Mouse (Mus musculus) kidney, postnatal 0 days (tissue): Measurements from ENCODE around the gene Megf6. TPM values are rescaled to one million over a fixed set of nuclear protein-coding genes. Genes with fewer than 3 reads are reported as not detected.

Source experiments
- ATAC-seq: fragments of 200-750 bp; cut with Nextera tagmentation; replicated peaks from 2 replicates; pipeline ENCODE4 v1.8.0; 2017; ENCODE audit warnings: low read depth, moderate number of reproducible peaks, moderate TSS enrichment, moderate library complexity; ENCODE audit not compliant: low FRiP score
- DNase-seq: peaks from one replicate; pipeline ENCODE4 v3.0.0-alpha.2; 2016; ENCODE audit warnings: low spot score
- H3K27ac ChIP-seq: fragments of 300-500 bp; sonication (generic); 2 replicates; pipeline ENCODE4 v1.5.1; 2014; ENCODE audit warnings: mild to moderate bottlenecking
- H3K27me3 ChIP-seq: fragments of 300-500 bp; sonication (generic); 2 replicates; pipeline ENCODE4 v1.6.1; 2014; ENCODE audit warnings: low read length, mixed read lengths; ENCODE audit not compliant: insufficient read depth
- H3K36me3 ChIP-seq: fragments of 300-500 bp; sonication (generic); 2 replicates; pipeline ENCODE4 v1.6.1; 2014; ENCODE audit warnings: low read length, mixed read lengths; ENCODE audit not compliant: insufficient read depth
- H3K4me1 ChIP-seq: fragments of 300-500 bp; sonication (generic); replicated peaks from 2 replicates; pipeline ENCODE4 v1.6.1; 2014; ENCODE audit warnings: antibody characterized with exemption, low read length, mixed read lengths; ENCODE audit not compliant: insufficient read depth
- H3K4me2 ChIP-seq: fragments of 300-500 bp; sonication (generic); 2 replicates; pipeline ENCODE4 v1.6.1; 2014; ENCODE audit warnings: mild to moderate bottlenecking, low read length, moderate library complexity, mixed read lengths
- H3K4me3 ChIP-seq: fragments of 300-500 bp; sonication (generic); replicated peaks from 2 replicates; pipeline ENCODE4 v1.5.1; 2014; ENCODE audit warnings: low read depth, low read length
- H3K9ac ChIP-seq: fragments of 300-500 bp; sonication (generic); 2 replicates; pipeline ENCODE4 v1.6.1; 2014; ENCODE audit warnings: low read depth, low read length
- H3K9me3 ChIP-seq: fragments of 300-500 bp; sonication (generic); replicated peaks from 2 replicates; pipeline ENCODE4 v1.6.1; 2016; ENCODE audit warnings: low read length, inconsistent platforms, mixed read lengths
- CTCF ChIP-seq: IDR thresholded peaks from 2 replicates; pipeline ENCODE4 v1.5.1; 2016; ENCODE audit warnings: antibody characterized with exemption, low read depth, mild to moderate bottlenecking, moderate library complexity
- WGBS: fragments of 180-500 bp; shearing (Covaris S2); extraction: QIAGEN DNeasy Blood & Tissue Kit; methylation state at CpG from one replicate; pipeline ENCODE4 v1.1.7; 2014; 5-methylcytosine and 5-hydroxymethylcytosine counted together
- polyA plus RNA-seq: library from polyadenylated mRNA; unstranded; fragments of >200 nt; fragmentation: Nextera tagmentation; extraction: Ambion mirVana; gene quantifications from 2 replicates; pipeline ENCODE4 v1.2.1, GENCODE M21; 2015

Gene Megf6
- polyA plus RNA-seq, 1 experiment from 2014 or later: 5.0 TPM

DNA sequence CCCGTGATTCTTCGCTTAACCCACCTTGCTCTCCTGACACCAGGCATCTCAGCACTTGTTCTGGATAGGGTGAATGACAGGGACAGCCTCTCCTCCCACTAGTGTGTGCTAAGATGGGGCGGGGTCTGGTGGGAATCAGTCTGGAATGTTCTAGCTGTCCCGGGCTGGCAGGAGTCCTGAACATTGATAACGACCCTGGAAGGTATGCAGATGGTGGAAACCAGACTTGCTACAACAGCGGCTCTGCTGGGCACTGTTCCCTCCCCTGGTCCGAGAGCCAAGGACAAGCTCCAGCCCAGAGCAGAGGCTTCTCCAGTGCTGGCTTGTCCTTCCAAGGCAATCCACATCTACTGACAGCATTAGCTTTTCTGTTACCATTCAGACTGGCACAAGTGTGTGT, 43.1 kb downstream of the Megf6 start:
- no peaks in the 10 kb centered on the region for H3K9me3 ChIP-seq
- no peak for ATAC-seq
- 57% methylated on average over 7 of the region's 7 CpGs for WGBS
- no peak for DNase-seq
- H3K27me3 ChIP-seq: no peaks in the 10 kb centered on the region
- H3K9ac ChIP-seq: no peak overlapping the region
- no peak overlapping the region for H3K27ac ChIP-seq
- H3K4me2 ChIP-seq: no peak overlapping the region
- TF ChIP-seq CTCF: no peak
- H3K4me1 ChIP-seq: 0 out of 2 replicates have a peak, but pooled peaks cover 3% of the 10 kb centered on the region
- no peak overlapping the region for H3K4me3 ChIP-seq
- no peaks in the 10 kb centered on the region for H3K36me3 ChIP-seq

GRCm38 (mm10) chr4:154214075-154214474, 43.5 kb downstream of the Megf6 start:
- Histone ChIP-seq H3K4me3 (no peak overlapping the region), H3K27me3 (no peaks in the 10 kb centered on the region), H3K4me1 (0 out of 2 replicates have a peak, but pooled peaks cover 3% of the 10 kb centered on the region), H3K9me3 (no peaks in the 10 kb centered on the region), H3K9ac (no peak overlapping the region), H3K27ac (no peak overlapping the region), H3K36me3 (no peaks in the 10 kb centered on the region), H3K4me2 (no peak overlapping the region)
- 20% methylated on average over 4 of the region's 5 CpGs for WGBS
- DNase-seq (no peak), ATAC-seq (no peak; the same call in 1 of the 2 replicates)
- TF ChIP-seq CTCF: no peak

DNA sequence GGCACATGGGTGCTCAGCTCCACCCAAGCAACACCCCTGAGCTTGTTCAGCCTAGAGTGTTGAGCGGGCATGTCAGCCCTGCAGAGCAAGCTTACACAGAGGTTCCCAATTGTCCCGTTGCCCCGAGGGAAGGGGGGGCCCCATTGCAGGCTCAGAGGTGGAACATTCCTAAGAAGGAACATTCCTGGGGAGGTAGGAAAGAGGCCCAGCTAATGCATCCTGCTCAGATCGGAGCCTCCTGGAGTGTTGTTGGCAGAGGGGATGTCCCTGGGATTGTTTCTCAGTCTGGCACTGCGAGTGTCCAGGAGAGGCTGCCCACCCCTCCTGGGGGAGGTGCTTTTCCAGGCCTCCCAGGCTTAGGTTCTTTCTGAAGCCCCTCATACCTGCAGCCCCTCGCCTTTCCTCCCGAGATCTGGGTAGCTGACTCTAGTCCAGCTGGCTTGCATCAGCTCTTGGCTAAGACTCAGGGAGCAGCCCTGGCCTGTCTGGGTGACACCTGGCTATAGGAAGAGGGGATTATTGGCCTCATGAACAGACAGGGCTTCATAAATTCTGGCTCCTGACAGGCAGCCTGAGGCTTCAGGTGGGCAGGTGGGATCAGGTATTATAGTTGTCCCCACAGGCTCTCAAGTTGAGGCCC, 47.3 kb downstream of the Megf6 start:
- TF ChIP-seq CTCF: no peak
- no peaks in the 10 kb centered on the region for H3K27me3 ChIP-seq
- WGBS: 59% methylated on average over 7 of the region's 7 CpGs

GRCm38 (mm10) chr4:154222773-154223172, 52.2 kb downstream of the Megf6 start:
- 76% methylated on average over 6 of the region's 6 CpGs for WGBS
- no peak for DNase-seq
- H3K27me3 ChIP-seq: no peaks in the 10 kb centered on the region
- H3K9ac ChIP-seq: no peak overlapping the region
- H3K9me3 ChIP-seq: no peaks in the 10 kb centered on the region
- H3K4me1 ChIP-seq: no peaks in the 10 kb centered on the region; the same call in 1 of the 2 replicates
- ATAC-seq: no peak
- H3K27ac ChIP-seq: no peak overlapping the region
- H3K4me3 ChIP-seq: no peak overlapping the region
- no peak overlapping the region for H3K4me2 ChIP-seq
- TF ChIP-seq CTCF: no peak
- no peaks in the 10 kb centered on the region for H3K36me3 ChIP-seq

More for the DNA sequence above, 47.3 kb downstream of the Megf6 start:
- ATAC-seq: no peak
- Histone ChIP-seq H3K27ac (no peak overlapping the region), H3K9ac (no peak overlapping the region), H3K9me3 (no peaks in the 10 kb centered on the region), H3K4me1 (no peaks in the 10 kb centered on the region), H3K36me3 (no peaks in the 10 kb centered on the region), H3K4me2 (no peak overlapping the region), H3K4me3 (no peak overlapping the region)
- DNase-seq: no peak

DNA sequence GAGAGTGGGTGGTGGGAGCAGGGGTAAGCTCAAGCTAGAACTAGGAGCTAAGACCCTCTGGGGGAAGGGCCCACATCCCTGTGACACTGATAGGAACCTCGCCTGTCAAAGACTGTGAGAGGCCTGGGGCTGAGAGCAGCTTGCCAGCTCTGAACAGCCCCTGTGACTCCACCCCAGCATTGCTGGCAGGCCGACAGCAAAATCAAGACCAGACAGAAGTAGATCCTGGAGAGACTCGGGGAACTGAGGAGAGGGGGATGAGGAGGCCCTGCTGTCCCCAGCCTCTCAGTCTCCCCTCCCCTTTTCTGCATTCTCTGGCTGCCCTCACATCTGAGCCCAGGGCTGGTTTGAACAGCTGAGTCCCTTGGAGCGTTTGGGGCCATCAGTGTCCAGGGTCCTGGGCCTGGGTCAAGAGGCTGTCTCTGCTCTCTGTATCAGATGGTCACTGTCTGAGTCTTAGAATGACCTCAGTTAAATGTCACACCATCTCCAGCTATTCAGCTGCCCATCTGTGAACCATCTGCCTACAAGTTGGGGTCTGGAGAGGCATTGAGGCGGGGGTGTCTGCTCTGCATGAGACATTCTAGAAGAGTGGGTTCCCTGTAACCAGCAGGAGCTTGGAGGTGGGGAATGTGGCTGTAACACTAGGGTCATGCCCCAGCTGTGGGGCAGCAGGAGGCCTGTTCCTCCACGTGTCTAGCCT, 53.9 kb downstream of the Megf6 start:
- ATAC-seq: no peak
- 33% methylated on average over 6 of the region's 6 CpGs for WGBS
- Histone ChIP-seq H3K27ac (no peak overlapping the region), H3K9ac (no peak overlapping the region), H3K4me3 (no peak overlapping the region), H3K27me3 (no peaks in the 10 kb centered on the region), H3K36me3 (no peaks in the 10 kb centered on the region), H3K4me1 (no peaks in the 10 kb centered on the region; the same call in 1 of the 2 replicates), H3K9me3 (no peaks in the 10 kb centered on the region), H3K4me2 (no peak overlapping the region)
- no peak for DNase-seq
- no peak for TF ChIP-seq CTCF

- ATAC-seq: no peak
- Histone ChIP-seq H3K27ac (no peak overlapping the region), H3K9me3 (no peaks in the 10 kb centered on the region), H3K4me2 (no peak overlapping the region), H3K27me3 (no peaks in the 10 kb centered on the region), H3K9ac (no peak overlapping the region), H3K4me3 (no peak overlapping the region), H3K36me3 (no peaks in the 10 kb centered on the region), H3K4me1 (no peaks in the 10 kb centered on the region; the same call in 1 of the 2 replicates)
- WGBS: 36% methylated on average over 9 of the region's 9 CpGs
- DNase-seq: no peak
- TF ChIP-seq CTCF: no peak
Measured at GRCm38 (mm10) chr4:154224970-154225309, 54.4 kb downstream of the Megf6 start.
